Mouse (Mus musculus) liver, postnatal 0 days (tissue): ENCODE measurements at regions not wholly inside any gene's neighbourhood (a gene's known extent, or its start where the extent isn't known, plus 50 kb on each side); places are given as distances from the start of the nearest gene placed in this dataset.

ENCODE experiments used
- CTCF ChIP-seq: sonication (generic); IDR thresholded peaks from 2 replicates; pipeline ENCODE4 v1.5.1; 2016; ENCODE audit warnings: antibody characterized with exemption, low read depth
- EP300 ChIP-seq: IDR thresholded peaks from 2 replicates; pipeline ENCODE4 v1.6.1; 2016; ENCODE audit warnings: antibody characterized with exemption, low read depth, mild to moderate bottlenecking

GRCm38 (mm10) chr13:75227616-75228277, 138.1 kb downstream of the Pcsk1 start:
- TF ChIP-seq CTCF: peak; percentile 86
- TF ChIP-seq EP300: no peak
